Mouse (Mus musculus) lung, embryonic 14.5 days (tissue): ENCODE measurements around the gene Smyd3. TPM values are rescaled to one million over a fixed set of nuclear protein-coding genes. Genes with fewer than 3 reads are reported as not detected.

Source experiments
- ATAC-seq: fragments of 200-750 bp; cut with Nextera tagmentation; 2 replicates; pipeline ENCODE4 v1.8.0; 2017; ENCODE audit warnings: mild to moderate bottlenecking, moderate TSS enrichment, moderate library complexity; ENCODE audit not compliant: insufficient read depth
- DNase-seq: peaks from one replicate; pipeline ENCODE4 v3.0.0-alpha.2; 2015
- H3K27ac ChIP-seq: fragments of 300-500 bp; sonication (generic); 2 replicates; pipeline ENCODE4 v1.5.1; 2014; ENCODE audit warnings: low read depth, mild to moderate bottlenecking, moderate library complexity
- H3K27me3 ChIP-seq: fragments of 300-500 bp; sonication (generic); 2 replicates; pipeline ENCODE4 v1.6.1; 2014; ENCODE audit warnings: low read length, control low read depth; ENCODE audit not compliant: insufficient read depth
- H3K36me3 ChIP-seq: fragments of 300-500 bp; sonication (generic); 2 replicates; pipeline ENCODE4 v1.6.1; 2014; ENCODE audit warnings: control low read depth; ENCODE audit not compliant: insufficient read depth
- H3K4me1 ChIP-seq: fragments of 300-500 bp; sonication (generic); 2 replicates; pipeline ENCODE4 v1.6.1; 2014; ENCODE audit warnings: antibody characterized with exemption, control low read depth; ENCODE audit not compliant: insufficient read depth
- H3K4me2 ChIP-seq: fragments of 300-500 bp; sonication (generic); 2 replicates; pipeline ENCODE4 v1.6.1; 2014; ENCODE audit warnings: mild to moderate bottlenecking
- H3K4me3 ChIP-seq: fragments of 300-500 bp; sonication (generic); 2 replicates; pipeline ENCODE4 v1.5.1; 2014; ENCODE audit warnings: low read depth, low read length
- H3K9ac ChIP-seq: fragments of 300-500 bp; sonication (generic); 2 replicates; pipeline ENCODE4 v1.6.1; 2014
- H3K9me3 ChIP-seq: fragments of 300-500 bp; sonication (generic); 2 replicates; pipeline ENCODE4 v1.6.1; 2016; ENCODE audit warnings: low read depth, low read length, control low read depth
- CTCF ChIP-seq: IDR thresholded peaks from 2 replicates; pipeline ENCODE4 v1.5.1; 2016; ENCODE audit warnings: antibody characterized with exemption, low read depth
- WGBS: fragments of 180-500 bp; shearing (Covaris S2); extraction: QIAGEN DNeasy Blood & Tissue Kit; methylation state at CpG from one replicate; pipeline ENCODE4 v1.1.7; 2014; 5-methylcytosine and 5-hydroxymethylcytosine counted together
- polyA plus RNA-seq: library from polyadenylated mRNA; unstranded; fragments of >200 nt; fragmentation: Nextera tagmentation; extraction: Ambion mirVana; gene quantifications from 2 replicates; pipeline ENCODE4 v1.2.1, GENCODE M21; 2014

The Smyd3 gene
- polyA plus RNA-seq, 1 experiment from 2014 or later: 20.6 TPM

DNA sequence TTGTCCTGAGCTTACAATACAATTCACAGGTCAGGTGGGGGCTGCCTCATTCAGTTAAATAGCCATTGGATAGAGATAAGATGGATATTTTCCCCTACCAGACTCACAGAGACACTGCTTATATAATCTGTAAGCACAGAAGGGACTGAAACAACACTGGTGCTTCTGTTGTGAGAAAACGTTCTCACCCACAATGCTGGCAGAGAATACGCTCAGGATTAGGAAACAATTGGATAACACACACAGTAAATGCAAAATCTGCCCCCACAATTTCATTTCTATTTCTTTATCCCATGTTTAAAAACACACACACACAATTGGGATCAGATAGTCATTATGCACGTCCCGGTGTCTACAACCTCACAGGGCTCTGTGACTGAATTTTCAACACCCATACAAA, 139.7 kb downstream of the Smyd3 start:
- H3K27me3 ChIP-seq: no peaks in the 10 kb centered on the region
- no peak for ATAC-seq
- H3K27ac ChIP-seq: no peak overlapping the region
- H3K4me3 ChIP-seq: no peak overlapping the region
- H3K9me3 ChIP-seq: no peaks in the 10 kb centered on the region
- no peak overlapping the region for H3K9ac ChIP-seq
- H3K4me1 ChIP-seq: no peaks in the 10 kb centered on the region
- no peak for DNase-seq
- WGBS: 88% methylated on average over 4 of the region's 4 CpGs
- H3K4me2 ChIP-seq: no peak overlapping the region
- H3K36me3 ChIP-seq: no peaks in the 10 kb centered on the region
- no peak for TF ChIP-seq CTCF

DNA sequence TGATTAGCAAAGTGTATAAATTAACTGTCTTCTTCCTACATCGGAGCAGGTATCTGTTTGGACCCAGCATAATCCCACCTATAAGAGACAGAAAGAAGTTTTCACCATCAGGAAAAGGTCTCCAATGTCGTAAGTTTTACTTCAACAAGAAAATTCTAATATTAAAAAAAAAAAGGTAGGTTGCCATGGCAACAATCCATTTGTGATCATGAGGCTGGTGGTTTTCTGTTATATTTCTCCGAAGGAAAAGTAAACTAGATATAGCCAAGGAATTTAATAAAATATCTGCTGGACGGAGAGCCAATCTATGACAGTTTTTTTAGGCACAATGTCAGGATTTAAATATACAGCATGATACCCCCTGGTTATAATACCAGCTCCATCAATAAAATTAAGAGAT, 142.9 kb downstream of the Smyd3 start:
- DNase-seq (no peak), ATAC-seq (no peak)
- Histone ChIP-seq H3K4me2 (no peak overlapping the region), H3K27me3 (no peaks in the 10 kb centered on the region), H3K4me1 (no peaks in the 10 kb centered on the region), H3K9ac (no peak overlapping the region), H3K27ac (no peak overlapping the region), H3K36me3 (no peaks in the 10 kb centered on the region), H3K9me3 (no peaks in the 10 kb centered on the region), H3K4me3 (no peak overlapping the region)
- WGBS: 83% methylated on average over 4 of the region's 4 CpGs
- TF ChIP-seq CTCF: no peak

DNA sequence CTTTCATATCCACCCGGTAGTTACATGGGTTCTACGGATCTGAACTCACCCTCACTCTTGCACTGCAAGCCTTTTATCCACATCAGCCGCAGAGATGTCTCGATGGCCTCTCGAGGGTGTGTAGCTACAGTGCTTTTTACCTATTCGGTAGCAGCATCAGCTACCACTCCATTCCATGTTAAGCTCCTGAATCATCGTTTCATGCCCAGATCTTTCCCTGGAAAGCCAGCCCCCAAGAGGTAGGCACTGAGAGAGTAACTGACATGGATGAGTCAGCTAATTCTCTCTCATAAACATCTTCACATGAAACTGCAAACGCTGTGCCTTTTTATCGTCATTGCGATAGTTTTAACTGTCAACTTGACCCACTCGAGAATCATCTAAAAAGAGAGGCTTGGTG, 143.9 kb downstream of the Smyd3 start:
- ATAC-seq: no peak
- 83% methylated on average over 11 of the region's 11 CpGs for WGBS

DNA sequence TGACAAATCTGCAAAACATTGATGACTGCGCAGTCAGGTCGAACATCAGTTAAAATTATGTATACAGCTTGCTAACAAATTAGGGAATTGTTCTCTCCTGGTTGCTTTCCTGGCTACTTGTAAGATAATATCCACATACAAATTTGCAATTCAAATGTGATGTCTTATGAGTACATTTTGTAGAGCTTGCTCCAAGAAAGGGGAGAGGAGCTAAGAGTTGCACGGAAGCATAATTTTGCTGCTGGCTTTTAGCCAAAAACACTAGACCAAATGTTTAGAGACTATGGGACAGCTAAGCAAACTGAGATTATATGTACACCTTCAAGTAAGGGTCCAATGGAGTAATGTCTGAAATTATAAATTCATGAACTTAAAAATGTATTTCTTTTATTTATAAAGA, 146.7 kb downstream of the Smyd3 start:
- no peaks in the 10 kb centered on the region for H3K36me3 ChIP-seq
- no peaks in the 10 kb centered on the region for H3K4me1 ChIP-seq
- no peaks in the 10 kb centered on the region for H3K27me3 ChIP-seq
- H3K4me3 ChIP-seq: no peak overlapping the region
- WGBS: 57% methylated on average over 3 of the region's 3 CpGs
- no peak overlapping the region for H3K4me2 ChIP-seq
- ATAC-seq (no peak), DNase-seq (peak; percentile 72)
- no peak overlapping the region for H3K27ac ChIP-seq
- no peaks in the 10 kb centered on the region for H3K9me3 ChIP-seq
- no peak overlapping the region for H3K9ac ChIP-seq
- no peak for TF ChIP-seq CTCF

More for the DNA sequence above, 143.9 kb downstream of the Smyd3 start:
- Histone ChIP-seq H3K4me3 (no peak overlapping the region), H3K27ac (no peak overlapping the region), H3K9me3 (no peaks in the 10 kb centered on the region), H3K9ac (no peak overlapping the region), H3K27me3 (no peaks in the 10 kb centered on the region), H3K4me1 (no peaks in the 10 kb centered on the region), H3K4me2 (no peak overlapping the region), H3K36me3 (no peaks in the 10 kb centered on the region)
- DNase-seq: no peak
- no peak for TF ChIP-seq CTCF

DNA sequence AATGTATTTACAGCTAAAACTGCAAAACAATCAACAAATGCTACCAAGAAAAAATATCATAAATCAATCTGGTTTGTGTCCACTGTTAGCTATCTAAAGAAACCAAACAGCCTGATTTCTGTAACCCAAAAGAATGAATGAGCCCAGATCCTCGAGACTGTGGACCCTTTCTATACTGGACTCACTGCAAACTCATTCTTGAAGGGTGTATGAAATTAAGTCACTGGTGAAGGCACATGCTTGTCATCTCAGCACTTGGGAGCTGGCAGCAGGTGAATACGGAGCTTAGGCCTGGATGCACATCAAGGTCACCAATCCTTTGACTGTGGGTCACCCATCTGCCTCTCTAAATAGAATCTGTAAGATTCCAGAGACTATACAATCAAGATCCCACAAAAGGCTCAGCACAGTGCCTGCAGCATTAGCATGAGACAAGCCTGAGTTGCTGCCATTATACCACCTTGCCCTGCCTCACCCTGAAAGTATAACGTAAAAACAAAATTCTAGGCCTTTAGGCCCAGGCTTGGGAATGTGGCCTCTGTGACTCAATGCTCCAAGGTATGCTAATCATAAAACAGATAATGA, 149.3 kb downstream of the Smyd3 start:
- H3K4me2 ChIP-seq: no peak overlapping the region
- H3K36me3 ChIP-seq: no peaks in the 10 kb centered on the region
- no peaks in the 10 kb centered on the region for H3K4me1 ChIP-seq
- no peak for TF ChIP-seq CTCF
- no peaks in the 10 kb centered on the region for H3K9me3 ChIP-seq
- DNase-seq: no peak
- WGBS: 90% methylated on average over 3 of the region's 3 CpGs
- H3K27ac ChIP-seq: no peak overlapping the region
- no peak overlapping the region for H3K9ac ChIP-seq
- no peaks in the 10 kb centered on the region for H3K27me3 ChIP-seq
- ATAC-seq: no peak
- H3K4me3 ChIP-seq: no peak overlapping the region

DNA sequence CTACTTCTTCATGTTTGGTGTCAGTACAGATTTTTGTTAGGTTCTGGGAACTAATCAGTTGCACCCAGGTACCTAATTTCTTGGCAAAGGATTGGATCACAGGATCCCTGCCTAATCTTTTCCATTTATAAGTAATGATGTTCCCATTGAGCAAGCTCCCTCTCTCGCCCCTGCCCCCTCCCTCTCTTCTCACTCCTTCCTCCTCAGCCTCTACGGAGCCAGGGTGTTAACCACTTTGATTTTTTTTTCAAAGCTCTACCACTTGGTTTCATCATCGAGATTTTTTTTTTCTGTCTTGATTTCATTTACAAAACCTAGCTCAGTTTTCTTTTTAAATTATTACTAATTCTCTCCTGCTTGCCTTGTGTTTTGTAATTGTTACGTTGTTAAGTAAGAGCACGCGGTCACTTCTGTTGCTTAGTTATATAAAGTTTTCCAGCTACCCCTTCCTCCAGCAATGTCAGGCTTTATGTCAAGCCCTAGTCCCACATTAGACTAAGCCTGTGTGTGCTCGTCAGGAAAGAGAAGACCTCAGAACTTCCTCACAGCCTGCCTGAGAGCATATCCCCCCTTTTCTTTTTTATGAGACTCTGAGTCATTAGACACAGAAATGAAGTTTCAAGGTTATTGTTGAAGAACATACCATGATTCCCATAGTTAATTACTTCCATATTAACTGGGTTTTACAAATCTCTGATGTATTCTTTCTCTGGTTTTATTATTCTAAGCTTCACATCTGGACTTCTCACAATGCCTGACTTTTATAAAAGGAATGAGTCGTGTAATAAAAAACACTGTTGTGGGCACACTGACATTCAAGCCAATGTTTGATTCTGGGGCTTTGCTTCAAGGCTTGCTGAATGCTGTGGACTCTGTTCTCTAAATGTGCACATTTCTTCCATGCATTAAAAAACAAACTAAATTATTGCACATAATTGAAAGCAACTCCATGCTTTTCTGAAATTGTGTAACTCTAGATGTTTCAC, 156.1 kb downstream of the Smyd3 start:
- H3K27ac ChIP-seq: no peak overlapping the region
- H3K4me2 ChIP-seq: no peak overlapping the region
- ATAC-seq: no peak
- H3K4me3 ChIP-seq: no peak overlapping the region
- no peak for TF ChIP-seq CTCF
- H3K4me1 ChIP-seq: no peaks in the 10 kb centered on the region
- no peaks in the 10 kb centered on the region for H3K9me3 ChIP-seq
- DNase-seq: no peak
- no peaks in the 10 kb centered on the region for H3K36me3 ChIP-seq
- H3K9ac ChIP-seq: no peak overlapping the region
- H3K27me3 ChIP-seq: no peaks in the 10 kb centered on the region
- WGBS: 68% methylated on average over 8 of the region's 8 CpGs

DNA sequence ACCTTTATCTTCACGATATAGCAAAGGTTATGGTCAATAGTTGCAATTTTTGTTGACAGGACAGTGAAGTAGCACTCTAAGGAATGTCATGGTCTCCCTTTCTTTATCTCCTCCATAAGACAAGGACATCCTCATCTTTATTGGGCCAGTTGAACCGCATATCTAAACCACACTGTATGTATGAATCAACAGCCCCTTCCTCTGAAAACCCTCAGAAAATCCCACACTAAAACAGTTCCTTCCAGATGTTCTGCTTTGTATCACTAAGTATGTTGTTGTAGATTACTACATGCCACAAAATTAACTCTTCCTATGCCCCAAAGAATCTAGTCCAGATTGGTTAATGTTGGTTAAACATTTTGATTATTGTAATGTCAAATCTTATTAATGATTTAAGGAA, 160.7 kb downstream of the Smyd3 start:
- Histone ChIP-seq H3K27ac (no peak overlapping the region), H3K9me3 (no peaks in the 10 kb centered on the region), H3K9ac (no peak overlapping the region), H3K4me1 (no peaks in the 10 kb centered on the region), H3K36me3 (no peaks in the 10 kb centered on the region), H3K4me2 (no peak overlapping the region), H3K27me3 (no peaks in the 10 kb centered on the region), H3K4me3 (no peak overlapping the region)
- 82% methylated on average over 2 of the region's 2 CpGs for WGBS
- ATAC-seq: no peak
- TF ChIP-seq CTCF: no peak
- no peak for DNase-seq
